Mouse (Mus musculus): ENCODE measurements around the gene Cr1l.

GRCm38 (mm10) chr1:195114414-195114813 is 17.0 kb downstream of the Cr1l start:
- TF ChIP-seq CTCF (IDR thresholded peaks at IDR 0.05; ENCODE audit: control insufficient read depth, insufficient read depth, insufficient read length) (no peak), MAX (IDR thresholded peaks at IDR 0.05) (no peak), MYOD1 (IDR thresholded peaks at IDR 0.05; ENCODE audit: control insufficient read depth, insufficient read length, low read depth) (no peak)

All from C2C12 (cell line).